Mouse (Mus musculus): ENCODE measurements around the gene Prrx2. TPM values are rescaled to one million over a fixed set of nuclear protein-coding genes. Genes with fewer than 3 reads are reported as not detected.

Gene Prrx2
- polyA plus RNA-seq, 1 experiment: 14.7 TPM

DNA sequence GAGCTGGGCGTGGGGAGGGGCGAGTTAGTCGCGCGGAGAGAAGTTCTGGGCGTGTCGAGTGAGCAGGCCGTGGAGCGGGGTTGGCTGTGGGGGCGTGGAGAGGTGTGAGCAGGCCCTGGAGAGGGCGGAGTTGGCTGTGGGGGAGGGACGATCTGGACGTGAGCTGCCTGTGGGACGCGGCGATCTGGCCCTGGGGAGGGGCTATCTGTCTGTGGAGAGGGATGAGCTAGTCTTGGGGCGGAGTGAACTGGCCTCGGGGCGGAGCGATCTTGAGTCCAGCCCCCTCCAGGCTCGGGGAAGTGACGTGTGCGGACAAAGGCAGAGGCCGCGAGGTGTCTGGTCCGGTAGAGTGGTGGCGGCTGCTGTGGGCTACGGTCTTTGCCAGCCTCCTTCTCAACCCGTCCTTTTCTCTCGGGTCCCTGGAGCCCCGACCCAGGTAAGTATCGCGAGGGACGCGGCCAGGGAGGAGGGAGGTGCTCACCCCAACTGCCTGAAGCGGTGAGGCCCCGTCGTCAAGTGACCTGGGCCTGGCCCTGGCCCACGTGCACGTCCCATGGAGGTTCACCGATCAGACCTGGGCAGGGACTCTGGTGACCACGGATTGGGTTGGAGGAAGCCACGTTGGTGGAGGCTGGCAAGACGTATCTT, 27.0 kb upstream of the Prrx2 start, which contains the start of gene Ntmt1:
TSS of gene Ntmt1 (plus strand) at position 179 of the 648 bp plus-strand sequence.
- no peak for TF ChIP-seq CTCF (IDR thresholded peaks at IDR 0.05; ENCODE audit: extremely low read depth, insufficient read depth, insufficient read length, insufficient replicate concordance)
- peak; percentile 66 for TF ChIP-seq POLR2A (IDR thresholded peaks at IDR 0.05; ENCODE audit: low read depth, low read length)
- peaks cover 8% of the 10 kb centered on the region; the same call in 1 of the 2 replicates for H3K4me1 ChIP-seq (ENCODE audit: control insufficient read depth, insufficient read depth, insufficient read length)
- H3K27me3 ChIP-seq (ENCODE audit: control insufficient read depth, insufficient read depth, low read length): no peaks in the 10 kb centered on the region
- DNase-seq (ENCODE audit: low read depth in 1 of 2, low spot score in 2 of 2): peak; percentile 99 to 100
- no peaks in the 10 kb centered on the region for H3K36me3 ChIP-seq (ENCODE audit: control insufficient read depth, insufficient read depth, low read length)
- H3K27ac ChIP-seq (ENCODE audit: insufficient read depth, low read length): peak within 1 kb of the TSS; percentile 39
- WGBS: under 1% methylated on average over 44 of the region's 44 CpGs
- H3K4me3 ChIP-seq (ENCODE audit: extremely low read depth, insufficient read depth, insufficient read length): peak within 1 kb of the TSS; percentile 76

DNA sequence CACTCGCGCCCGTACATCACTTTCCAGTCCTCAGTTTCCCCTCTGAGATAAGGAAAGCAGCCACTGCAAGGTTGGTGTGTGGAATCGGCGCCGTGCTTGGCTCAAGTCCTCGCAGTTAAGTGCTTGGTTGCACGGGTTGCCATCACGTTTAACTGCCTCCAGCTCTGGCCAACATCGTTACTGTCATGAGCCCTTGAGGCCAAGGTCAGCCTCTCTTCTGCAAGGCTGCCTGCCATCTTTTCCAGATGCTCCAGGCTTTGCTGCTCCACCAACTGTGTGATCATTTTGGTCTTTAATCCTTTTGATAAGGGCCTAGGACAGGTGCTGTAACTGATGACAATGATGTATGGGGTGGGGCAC, 26.5 kb upstream of the Prrx2 start:
- H3K4me1 ChIP-seq (ENCODE audit: control insufficient read depth, insufficient read depth, insufficient read length): peaks cover 8% of the 10 kb centered on the region; the same call in 1 of the 2 replicates
- H3K4me3 ChIP-seq (ENCODE audit: extremely low read depth, insufficient read depth, insufficient read length): peak overlapping the region; percentile 76
- no peak overlapping the region for H3K27ac ChIP-seq (ENCODE audit: insufficient read depth, low read length)
- no peaks in the 10 kb centered on the region for H3K36me3 ChIP-seq (ENCODE audit: control insufficient read depth, insufficient read depth, low read length)
- TF ChIP-seq CTCF (IDR thresholded peaks at IDR 0.05; ENCODE audit: extremely low read depth, insufficient read depth, insufficient read length, insufficient replicate concordance) (no peak), POLR2A (IDR thresholded peaks at IDR 0.05; ENCODE audit: low read depth, low read length) (no peak)
- DNase-seq (ENCODE audit: low read depth in 1 of 2, low spot score in 2 of 2): no peak
- WGBS: 2% methylated on average over 10 of the region's 10 CpGs
- no peaks in the 10 kb centered on the region for H3K27me3 ChIP-seq (ENCODE audit: control insufficient read depth, insufficient read depth, low read length)

DNA sequence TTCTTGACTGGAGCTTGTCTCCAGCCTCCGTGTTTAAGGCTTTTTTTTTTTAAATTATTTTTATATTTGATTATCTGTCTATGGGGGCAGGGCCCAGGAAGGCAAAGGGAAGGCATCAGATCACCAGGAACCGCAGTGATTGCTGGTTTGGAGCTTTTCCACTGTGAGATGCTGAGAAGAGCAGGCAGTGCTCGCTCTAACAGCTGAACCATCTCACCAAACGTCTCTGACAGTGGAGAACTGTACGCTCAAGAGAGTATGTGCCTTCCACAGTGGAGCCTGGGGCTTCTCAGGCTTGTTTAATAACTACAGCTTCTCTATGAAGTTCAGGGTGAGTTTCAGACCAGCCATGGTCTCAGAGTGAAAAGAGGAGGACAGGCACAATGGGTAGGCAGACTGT, 25.3 kb upstream of the Prrx2 start:
- H3K4me1 ChIP-seq (ENCODE audit: control insufficient read depth, insufficient read depth, insufficient read length): peaks cover 8% of the 10 kb centered on the region; the same call in 1 of the 2 replicates
- no peak for DNase-seq (ENCODE audit: low read depth in 1 of 2, low spot score in 2 of 2)
- H3K27ac ChIP-seq (ENCODE audit: insufficient read depth, low read length): no peak overlapping the region
- H3K36me3 ChIP-seq (ENCODE audit: control insufficient read depth, insufficient read depth, low read length): peaks cover 4% of the 10 kb centered on the region; the same call in 1 of the 2 replicates
- TF ChIP-seq CTCF (IDR thresholded peaks at IDR 0.05; ENCODE audit: extremely low read depth, insufficient read depth, insufficient read length, insufficient replicate concordance) (no peak), POLR2A (IDR thresholded peaks at IDR 0.05; ENCODE audit: low read depth, low read length) (no peak)
- WGBS: 88% methylated on average over 5 of the region's 5 CpGs
- no peaks in the 10 kb centered on the region for H3K27me3 ChIP-seq (ENCODE audit: control insufficient read depth, insufficient read depth, low read length)
- no peak overlapping the region for H3K4me3 ChIP-seq (ENCODE audit: extremely low read depth, insufficient read depth, insufficient read length)

DNA sequence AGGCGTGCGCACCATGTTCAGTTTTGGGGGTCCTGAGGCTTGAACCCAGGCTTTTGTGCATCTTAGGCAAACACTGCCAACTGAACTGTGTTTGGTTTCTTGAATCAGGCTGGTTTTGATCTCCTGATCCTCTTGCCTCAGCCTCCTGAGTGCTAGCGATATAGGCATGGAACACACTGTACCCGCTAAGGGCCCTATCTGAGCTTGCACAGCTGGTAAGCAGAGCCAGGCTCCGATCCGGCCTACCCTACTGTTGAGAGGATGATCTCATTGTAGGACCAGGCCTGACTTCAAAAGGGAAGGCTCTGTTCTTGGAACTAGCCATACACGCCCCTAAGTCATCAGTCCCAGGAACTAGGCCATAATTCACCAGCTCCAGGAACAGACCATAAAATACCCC, 24.2 kb upstream of the Prrx2 start:
- H3K4me3 ChIP-seq (ENCODE audit: extremely low read depth, insufficient read depth, insufficient read length): no peak overlapping the region
- 92% methylated on average over 7 of the region's 7 CpGs for WGBS
- peaks cover 8% of the 10 kb centered on the region; the same call in 1 of the 2 replicates for H3K4me1 ChIP-seq (ENCODE audit: control insufficient read depth, insufficient read depth, insufficient read length)
- peaks cover 7% of the 10 kb centered on the region; the same call in 1 of the 2 replicates for H3K36me3 ChIP-seq (ENCODE audit: control insufficient read depth, insufficient read depth, low read length)
- H3K27me3 ChIP-seq (ENCODE audit: control insufficient read depth, insufficient read depth, low read length): no peaks in the 10 kb centered on the region
- no peak for DNase-seq (ENCODE audit: low read depth in 1 of 2, low spot score in 2 of 2)
- no peak overlapping the region for H3K27ac ChIP-seq (ENCODE audit: insufficient read depth, low read length)
- TF ChIP-seq POLR2A (IDR thresholded peaks at IDR 0.05; ENCODE audit: low read depth, low read length): no peak
- TF ChIP-seq CTCF (IDR thresholded peaks at IDR 0.05; ENCODE audit: extremely low read depth, insufficient read depth, insufficient read length, insufficient replicate concordance): no peak

DNA sequence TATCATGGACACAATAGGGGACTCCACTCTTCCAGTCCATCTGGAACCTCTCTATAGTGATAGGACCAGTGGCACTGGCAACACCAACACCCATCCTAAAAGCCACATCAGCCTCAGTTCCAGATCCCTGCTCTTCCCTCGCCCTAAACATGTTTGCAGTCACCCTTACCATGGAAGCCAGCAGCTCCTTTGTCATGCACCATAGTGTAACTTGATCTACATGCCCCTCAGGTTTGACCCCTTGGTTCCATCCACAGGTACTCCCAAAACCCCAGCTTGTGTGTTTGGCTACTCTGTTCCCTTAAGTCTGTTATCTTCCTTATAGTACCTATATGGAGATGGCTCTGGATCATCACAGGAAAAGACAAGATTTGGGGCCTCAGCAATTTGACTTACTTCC, 18.4 kb upstream of the Prrx2 start:
- no peak for DNase-seq (ENCODE audit: low read depth in 1 of 2, low spot score in 2 of 2)
- Histone ChIP-seq H3K4me3 (ENCODE audit: extremely low read depth, insufficient read depth, insufficient read length) (no peak overlapping the region), H3K36me3 (ENCODE audit: control insufficient read depth, insufficient read depth, low read length) (peaks cover 12% of the 10 kb centered on the region; the same call in 1 of the 2 replicates), H3K27me3 (ENCODE audit: control insufficient read depth, insufficient read depth, low read length) (no peaks in the 10 kb centered on the region), H3K4me1 (ENCODE audit: control insufficient read depth, insufficient read depth, insufficient read length) (no peaks in the 10 kb centered on the region), H3K27ac (ENCODE audit: insufficient read depth, low read length) (no peak overlapping the region)
- WGBS: 92% methylated on average over 1 of the region's 1 CpGs
- TF ChIP-seq CTCF (IDR thresholded peaks at IDR 0.05; ENCODE audit: extremely low read depth, insufficient read depth, insufficient read length, insufficient replicate concordance): no peak
- no peak for TF ChIP-seq POLR2A (IDR thresholded peaks at IDR 0.05; ENCODE audit: low read depth, low read length)

- no peak for DNase-seq (ENCODE audit: low read depth in 1 of 2, low spot score in 2 of 2)
- TF ChIP-seq POLR2A (IDR thresholded peaks at IDR 0.05; ENCODE audit: low read depth, low read length) (no peak), CTCF (IDR thresholded peaks at IDR 0.05; ENCODE audit: extremely low read depth, insufficient read depth, insufficient read length, insufficient replicate concordance) (no peak)
- WGBS: 86% methylated on average over 5 of the region's 5 CpGs
- Histone ChIP-seq H3K4me1 (ENCODE audit: control insufficient read depth, insufficient read depth, insufficient read length) (no peaks in the 10 kb centered on the region), H3K27ac (ENCODE audit: insufficient read depth, low read length) (no peak overlapping the region), H3K36me3 (ENCODE audit: control insufficient read depth, insufficient read depth, low read length) (peaks cover 34% of the 10 kb centered on the region), H3K4me3 (ENCODE audit: extremely low read depth, insufficient read depth, insufficient read length) (no peak overlapping the region), H3K27me3 (ENCODE audit: control insufficient read depth, insufficient read depth, low read length) (no peaks in the 10 kb centered on the region)
Measured at GRCm38 (mm10) chr2:30819873-30820272, 14.9 kb upstream of the Prrx2 start.

- H3K4me3 ChIP-seq (ENCODE audit: extremely low read depth, insufficient read depth, insufficient read length): no peak overlapping the region
- WGBS: 96% methylated on average over 3 of the region's 3 CpGs
- no peak overlapping the region for H3K27ac ChIP-seq (ENCODE audit: insufficient read depth, low read length)
- H3K4me1 ChIP-seq (ENCODE audit: control insufficient read depth, insufficient read depth, insufficient read length): no peaks in the 10 kb centered on the region
- peaks cover 35% of the 10 kb centered on the region for H3K36me3 ChIP-seq (ENCODE audit: control insufficient read depth, insufficient read depth, low read length)
- H3K27me3 ChIP-seq (ENCODE audit: control insufficient read depth, insufficient read depth, low read length): no peaks in the 10 kb centered on the region
- no peak for DNase-seq (ENCODE audit: low read depth in 1 of 2, low spot score in 2 of 2)
- TF ChIP-seq CTCF (IDR thresholded peaks at IDR 0.05; ENCODE audit: extremely low read depth, insufficient read depth, insufficient read length, insufficient replicate concordance) (no peak), POLR2A (IDR thresholded peaks at IDR 0.05; ENCODE audit: low read depth, low read length) (no peak)
Measured at GRCm38 (mm10) chr2:30821073-30821472, 13.7 kb upstream of the Prrx2 start.

All from spleen, adult 2 months (tissue).